Mouse (Mus musculus): ENCODE data around the gene G430095P16Rik. TPM values are rescaled to one million over a fixed set of nuclear protein-coding genes. Genes with fewer than 3 reads are reported as not detected.

Gene G430095P16Rik
- polyA plus RNA-seq, 1 experiment from 2014 or later, result 7.1 TPM

GRCm38 (mm10) chr8:84737608-84738007 is 14.8 kb downstream of the G430095P16Rik start:
- no peak overlapping the region for H3K4me3 ChIP-seq
- H3K36me3 ChIP-seq, result no peaks in the 10 kb centered on the region
- ATAC-seq (ENCODE audit: insufficient number of reproducible peaks, insufficient read depth, low FRiP score, low TSS enrichment), result no peak
- H3K4me2 ChIP-seq (replicated peaks), result peak overlapping the region; percentile 31; the same call in 1 of the 2 replicates
- peaks cover 83% of the 10 kb centered on the region for H3K4me1 ChIP-seq
- H3K27ac ChIP-seq, result no peak overlapping the region
- H3K27me3 ChIP-seq, result peaks cover 43% of the 10 kb centered on the region
- no peaks in the 10 kb centered on the region for H3K9me3 ChIP-seq
- H3K9ac ChIP-seq, result peak overlapping the region; percentile 11; the same call in 1 of the 2 replicates
- 2% methylated on average over 16 of the region's 16 CpGs for WGBS

- no peak overlapping the region for H3K4me2 ChIP-seq (replicated peaks)
- 14% methylated on average over 10 of the region's 10 CpGs for WGBS
- no peak overlapping the region for H3K4me3 ChIP-seq
These were observed 15.5 kb downstream of the G430095P16Rik start for GRCm38 (mm10) chr8:84738266-84738665.

GRCm38 (mm10) chr8:84738715-84739400 is 16.1 kb downstream of the G430095P16Rik start:
- Histone ChIP-seq H3K4me3 (no peak overlapping the region), H3K4me1 (peaks cover 83% of the 10 kb centered on the region), H3K27ac (peak overlapping the region; percentile 99), H3K9me3 (no peaks in the 10 kb centered on the region), H3K36me3 (no peaks in the 10 kb centered on the region), H3K27me3 (peaks cover 39% of the 10 kb centered on the region), H3K4me2 (replicated peaks) (no peak overlapping the region), H3K9ac (peak overlapping the region; percentile 42)
- WGBS, result 29% methylated on average over 10 of the region's 10 CpGs
- no peak for ATAC-seq (ENCODE audit: insufficient number of reproducible peaks, insufficient read depth, low FRiP score, low TSS enrichment)

More at GRCm38 (mm10) chr8:84738266-84738665, 15.5 kb downstream of the G430095P16Rik start:
- H3K27ac ChIP-seq, result peak overlapping the region; percentile 99
- no peaks in the 10 kb centered on the region for H3K9me3 ChIP-seq
- peaks cover 83% of the 10 kb centered on the region for H3K4me1 ChIP-seq
- H3K27me3 ChIP-seq, result peaks cover 43% of the 10 kb centered on the region
- no peaks in the 10 kb centered on the region for H3K36me3 ChIP-seq
- H3K9ac ChIP-seq, result peak overlapping the region; percentile 42
- ATAC-seq (ENCODE audit: insufficient number of reproducible peaks, insufficient read depth, low FRiP score, low TSS enrichment), result no peak

- H3K36me3 ChIP-seq, result no peaks in the 10 kb centered on the region
- H3K27ac ChIP-seq, result peak overlapping the region; percentile 99
- H3K9me3 ChIP-seq, result no peaks in the 10 kb centered on the region
- no peak overlapping the region for H3K4me3 ChIP-seq
- H3K9ac ChIP-seq, result no peak overlapping the region
- ATAC-seq (ENCODE audit: insufficient number of reproducible peaks, insufficient read depth, low FRiP score, low TSS enrichment), result no peak
- H3K4me2 ChIP-seq (replicated peaks), result no peak overlapping the region
- peaks cover 83% of the 10 kb centered on the region for H3K4me1 ChIP-seq
- 6% methylated on average over 1 of the region's 1 CpGs for WGBS
- H3K27me3 ChIP-seq, result peaks cover 36% of the 10 kb centered on the region
These were observed 16.6 kb downstream of the G430095P16Rik start for GRCm38 (mm10) chr8:84739401-84739742.

- ATAC-seq (ENCODE audit: insufficient number of reproducible peaks, insufficient read depth, low FRiP score, low TSS enrichment), result no peak
- Histone ChIP-seq H3K27ac (peak overlapping the region; percentile 99), H3K4me2 (replicated peaks) (peak overlapping the region; percentile 45), H3K4me1 (peaks cover 90% of the 10 kb centered on the region), H3K4me3 (no peak overlapping the region), H3K9me3 (no peaks in the 10 kb centered on the region), H3K36me3 (no peaks in the 10 kb centered on the region), H3K9ac (peak overlapping the region; percentile 17; the same call in 1 of the 2 replicates), H3K27me3 (peaks cover 40% of the 10 kb centered on the region)
- 20% methylated on average over 13 of the region's 13 CpGs for WGBS
These were observed 18.4 kb downstream of the G430095P16Rik start for GRCm38 (mm10) chr8:84740895-84741843.

DNA sequence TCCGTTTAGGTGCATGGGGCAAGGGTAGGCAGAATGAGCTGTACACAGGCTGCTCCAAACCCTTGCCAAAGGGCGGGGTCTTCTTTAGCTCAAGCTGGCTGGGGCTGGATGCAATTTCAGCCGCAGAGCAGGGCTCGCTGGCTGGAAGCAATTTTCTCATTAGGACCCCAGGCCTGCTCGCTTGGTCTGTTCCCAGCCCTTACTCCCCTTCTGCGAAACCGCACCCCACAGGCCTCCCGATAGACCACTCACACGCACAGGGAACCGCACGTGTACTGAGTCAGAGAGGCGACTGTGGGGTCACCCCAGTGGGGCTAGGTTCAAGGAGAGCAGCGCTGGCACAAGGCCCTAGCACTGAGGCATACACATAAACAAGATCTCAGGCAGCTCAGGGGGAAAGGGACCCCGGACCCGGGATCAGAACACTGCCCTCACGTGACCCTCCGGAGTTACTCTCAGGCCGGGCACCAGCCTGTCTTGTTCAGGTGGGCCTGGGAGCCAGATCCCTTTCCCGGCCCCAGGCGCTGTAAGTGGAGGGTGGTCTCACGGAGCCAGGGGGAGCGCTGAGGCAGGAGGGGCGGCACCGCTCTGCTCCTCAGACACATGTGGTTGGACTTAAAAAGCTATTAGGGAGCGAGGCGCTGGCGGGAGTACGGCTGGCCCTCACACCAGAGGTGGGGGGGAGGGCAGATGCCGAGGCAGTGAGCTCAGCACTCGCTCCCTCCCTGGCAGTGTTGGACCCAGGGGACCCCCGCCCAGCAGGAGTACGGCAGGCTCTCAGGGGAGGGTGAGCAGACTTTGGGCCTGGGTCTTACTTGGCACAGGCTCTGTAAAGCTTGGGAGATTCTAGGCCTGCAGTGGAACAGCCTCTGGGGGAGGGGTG is 19.6 kb downstream of the G430095P16Rik start:
- Histone ChIP-seq H3K4me1 (peaks cover 97% of the 10 kb centered on the region), H3K9me3 (no peaks in the 10 kb centered on the region), H3K27me3 (peaks cover 43% of the 10 kb centered on the region), H3K27ac (peak overlapping the region; percentile 99), H3K36me3 (no peaks in the 10 kb centered on the region), H3K4me3 (peak overlapping the region; percentile 6; the same call in 1 of the 2 replicates), H3K4me2 (replicated peaks) (peak overlapping the region; percentile 45), H3K9ac (peak overlapping the region; percentile 34; the same call in 1 of the 2 replicates)
- ATAC-seq (ENCODE audit: insufficient number of reproducible peaks, insufficient read depth, low FRiP score, low TSS enrichment), result peak; percentile 82
- WGBS, result 2% methylated on average over 32 of the region's 32 CpGs

DNA sequence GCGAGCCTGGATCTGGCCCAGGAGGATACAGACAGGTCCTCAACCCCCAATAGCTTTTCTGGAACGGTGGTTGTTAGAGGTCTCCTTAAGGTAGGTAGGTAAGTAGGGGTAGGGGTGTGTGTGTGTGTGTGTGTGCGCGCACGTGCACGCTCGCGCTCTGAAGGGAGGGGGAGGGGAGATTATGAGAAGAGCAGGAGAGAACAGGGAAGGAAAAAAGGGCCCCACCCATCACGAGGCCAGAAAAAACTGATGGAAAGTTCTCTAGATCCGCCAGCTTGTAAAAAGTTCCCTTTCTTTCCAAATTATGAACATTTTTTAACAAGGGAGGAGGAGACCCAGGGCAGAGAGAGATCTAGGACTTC is 20.2 kb downstream of the G430095P16Rik start:
- peak overlapping the region; percentile 99 for H3K27ac ChIP-seq
- peaks cover 96% of the 10 kb centered on the region for H3K4me1 ChIP-seq
- 0 out of 2 replicates have a peak overlapping the region, but pooled peaks have one; percentile 6 for H3K4me3 ChIP-seq
- no peaks in the 10 kb centered on the region for H3K36me3 ChIP-seq
- no peaks in the 10 kb centered on the region for H3K9me3 ChIP-seq
- 2% methylated on average over 10 of the region's 10 CpGs for WGBS
- H3K4me2 ChIP-seq (replicated peaks), result peak overlapping the region; percentile 45
- ATAC-seq (ENCODE audit: insufficient number of reproducible peaks, insufficient read depth, low FRiP score, low TSS enrichment), result no peak
- H3K27me3 ChIP-seq, result peaks cover 49% of the 10 kb centered on the region
- no peak overlapping the region for H3K9ac ChIP-seq

GRCm38 (mm10) chr8:84743517-84744420 is 21.0 kb downstream of the G430095P16Rik start:
- 4% methylated on average over 16 of the region's 17 CpGs for WGBS
- Histone ChIP-seq H3K9ac (peak overlapping the region; percentile 42; the same call in 1 of the 2 replicates), H3K9me3 (no peaks in the 10 kb centered on the region), H3K4me1 (peaks cover 89% of the 10 kb centered on the region), H3K27me3 (peaks cover 54% of the 10 kb centered on the region), H3K4me2 (replicated peaks) (peak overlapping the region; percentile 45), H3K27ac (peak overlapping the region; percentile 99), H3K36me3 (no peaks in the 10 kb centered on the region), H3K4me3 (no peak overlapping the region)
- peak; percentile 17; the same call in 1 of the 2 replicates for ATAC-seq (ENCODE audit: insufficient number of reproducible peaks, insufficient read depth, low FRiP score, low TSS enrichment)

DNA sequence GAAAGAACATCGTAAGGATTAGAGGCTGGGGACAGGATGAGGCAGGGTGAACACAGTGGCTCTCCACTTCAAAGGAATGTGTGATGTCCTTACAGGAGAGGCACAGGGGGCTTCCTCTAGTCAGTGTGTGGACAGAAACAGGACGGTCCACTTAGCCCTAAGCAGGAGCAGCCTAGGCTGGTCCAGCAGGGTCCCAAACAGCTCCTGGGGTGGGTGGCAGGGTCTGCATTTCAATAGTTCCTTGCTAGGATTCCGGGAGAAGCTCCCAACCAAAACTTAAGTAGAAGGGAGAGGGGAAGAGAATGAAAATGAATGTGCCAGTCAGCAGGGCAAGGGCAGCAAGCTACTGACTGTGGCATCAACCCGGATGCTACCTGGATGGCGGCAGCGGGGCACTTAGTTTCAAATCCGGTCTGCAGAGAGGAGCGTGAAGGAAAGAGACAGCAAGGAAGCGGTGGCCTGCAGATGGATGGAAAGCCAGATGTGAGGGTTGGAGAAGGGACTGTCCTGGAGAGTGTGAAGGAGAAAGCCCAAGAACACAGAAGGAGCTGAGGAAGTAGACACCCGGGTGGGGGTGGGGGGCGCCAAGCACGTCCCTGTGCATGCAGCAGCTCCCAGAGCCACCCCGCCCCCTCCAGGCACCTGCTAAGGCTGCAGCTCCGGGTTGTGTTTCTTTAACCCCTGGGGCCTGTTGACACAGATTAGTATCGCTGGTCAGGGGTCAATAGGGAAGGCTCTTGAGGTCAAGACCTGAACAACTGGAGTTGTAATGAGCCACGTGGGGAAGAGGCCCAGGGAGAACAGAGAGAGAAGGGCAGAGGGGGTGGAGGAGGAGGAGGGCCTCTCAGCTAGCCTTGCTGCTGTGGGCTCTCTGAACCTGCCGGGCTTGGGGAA is 22.5 kb downstream of the G430095P16Rik start:
- Histone ChIP-seq H3K27ac (peak overlapping the region; percentile 99), H3K36me3 (no peaks in the 10 kb centered on the region), H3K4me2 (replicated peaks) (peak overlapping the region; percentile 45), H3K4me3 (no peak overlapping the region), H3K9me3 (no peaks in the 10 kb centered on the region), H3K9ac (peak overlapping the region; percentile 42), H3K4me1 (peaks cover 88% of the 10 kb centered on the region), H3K27me3 (peaks cover 61% of the 10 kb centered on the region)
- ATAC-seq (ENCODE audit: insufficient number of reproducible peaks, insufficient read depth, low FRiP score, low TSS enrichment), result no peak
- 3% methylated on average over 17 of the region's 17 CpGs for WGBS

DNA sequence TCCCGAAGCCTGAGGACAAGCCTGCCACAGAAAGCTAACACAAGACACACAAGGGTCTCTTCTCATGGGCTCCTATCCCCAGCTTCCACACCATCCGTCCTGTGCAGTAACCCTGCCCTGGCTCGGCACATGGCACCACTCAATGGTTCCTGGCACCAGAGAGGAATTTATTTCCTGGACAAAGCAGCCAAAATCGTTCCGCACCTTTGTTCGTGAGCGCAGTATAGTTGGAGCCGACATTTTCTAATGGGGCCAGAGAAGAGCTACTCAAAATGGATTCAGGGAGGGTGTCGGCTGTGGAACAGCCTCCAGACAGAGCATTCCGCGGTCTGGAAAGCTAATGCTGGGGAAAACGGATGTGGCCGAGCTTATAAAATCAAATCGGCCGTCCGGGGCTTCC is 26.7 kb downstream of the G430095P16Rik start:
- Histone ChIP-seq H3K36me3 (no peaks in the 10 kb centered on the region), H3K4me3 (no peak overlapping the region)

More for the DNA sequence above, 26.7 kb downstream of the G430095P16Rik start:
- Histone ChIP-seq H3K9ac (no peak overlapping the region), H3K27me3 (peaks cover 89% of the 10 kb centered on the region), H3K4me2 (replicated peaks) (no peak overlapping the region), H3K27ac (peak overlapping the region; percentile 73), H3K9me3 (no peaks in the 10 kb centered on the region), H3K4me1 (peaks cover 66% of the 10 kb centered on the region)
- WGBS, result 63% methylated on average over 16 of the region's 16 CpGs
- no peak for ATAC-seq (ENCODE audit: insufficient number of reproducible peaks, insufficient read depth, low FRiP score, low TSS enrichment)
